Mouse (Mus musculus): ENCODE data around the gene Magi1. TPM values are rescaled to one million over a fixed set of nuclear protein-coding genes. Genes with fewer than 3 reads are reported as not detected.

Gene Magi1
- total and polyA plus RNA-seq, 3 experiments: not detected

GRCm38 (mm10) chr6:94189379-94189778 is 94.3 kb downstream of the Magi1 start:
- no peak for TF ChIP-seq CHD2 (IDR thresholded peaks at IDR 0.05; ENCODE audit: low read length)
- TF ChIP-seq EP300 (IDR thresholded peaks at IDR 0.05; ENCODE audit: low read length): no peak
- TF ChIP-seq ELF1 (IDR thresholded peaks at IDR 0.05; ENCODE audit: low read depth, low read length): no peak
- TF ChIP-seq MYC (IDR thresholded peaks at IDR 0.05; ENCODE audit: low read depth, low read length): no peak
- no peak for TF ChIP-seq SIN3A (IDR thresholded peaks at IDR 0.05; ENCODE audit: low read length)
- no peak for TF ChIP-seq BHLHE40 (IDR thresholded peaks at IDR 0.05; ENCODE audit: low read depth, low read length)
- TF ChIP-seq TCF12 (IDR thresholded peaks at IDR 0.05; ENCODE audit: low read depth, low read length): no peak
- TF ChIP-seq CTCF (conservative IDR thresholded peaks at IDR 0.05 in 1 of 2, IDR thresholded peaks at IDR 0.05 in 1 of 2; ENCODE audit: low read depth in 2 of 2, low read length in 2 of 2): no peak
- no peak for TF ChIP-seq CHD1 (IDR thresholded peaks at IDR 0.05; ENCODE audit: low read depth, low read length)
- TF ChIP-seq RCOR1 (conservative IDR thresholded peaks at IDR 0.05; ENCODE audit: low read depth, low read length): no peak
- TF ChIP-seq PAX5 (IDR thresholded peaks at IDR 0.05; ENCODE audit: low read length): no peak
- no peak for TF ChIP-seq KAT2A (IDR thresholded peaks at IDR 0.05; ENCODE audit: insufficient replicate concordance, low read length)
- no peak for TF ChIP-seq NRF1 (IDR thresholded peaks at IDR 0.05; ENCODE audit: low read depth, low read length)
- H3K36me3 ChIP-seq (replicated peaks in 1 of 2; ENCODE audit: control insufficient read depth in 1 of 2, insufficient read depth in 1 of 2, low read length in 1 of 2): no peaks in the 10 kb centered on the region
- H3K27me3 ChIP-seq (replicated peaks): no peaks in the 10 kb centered on the region
- no peak overlapping the region for H3K9ac ChIP-seq (ENCODE audit: insufficient read depth, low read depth)
- H3K79me2 ChIP-seq (replicated peaks; ENCODE audit: control insufficient read depth, extremely low read depth, insufficient read depth, poor library complexity, severe bottlenecking): no peaks in the 10 kb centered on the region
- peaks cover 68% of the 10 kb centered on the region for H3K9me3 ChIP-seq (replicated peaks; ENCODE audit: low read length)
- DNase-seq (ENCODE audit: extremely low read depth): no peak
- no peak overlapping the region for H3K4me3 ChIP-seq (replicated peaks in 1 of 3; ENCODE audit: low read depth in 2 of 3, low read length in 2 of 3, poor library complexity in 1 of 3)
- no peaks in the 10 kb centered on the region for H3K4me1 ChIP-seq (ENCODE audit: control insufficient read depth in 1 of 2, insufficient read depth in 2 of 2)
- in situ Hi-C loops (cut with MboI; ENCODE audit: low pct_ligation_motif_present, low pct_unique_long_range_greater_than_20kb, low sequenced_read_pairs) (no loop called here), dilution Hi-C loops (cut with MboI; ENCODE audit: extremely low pct_ligation_motif_present, extremely low pct_unique_long_range_greater_than_20kb, low sequenced_read_pairs) (no loop called here)
- no peak overlapping the region for H3K27ac ChIP-seq (ENCODE audit: insufficient read depth, low read depth)
- H3K4me2 ChIP-seq (ENCODE audit: insufficient read depth, low read depth, poor library complexity, severe bottlenecking): no peak overlapping the region

GRCm38 (mm10) chr6:94186628-94187319 is 96.9 kb downstream of the Magi1 start:
- Histone ChIP-seq H3K27ac (ENCODE audit: insufficient read depth, low read depth) (no peak overlapping the region), H3K9me3 (replicated peaks; ENCODE audit: low read length) (peaks cover 81% of the 10 kb centered on the region), H3K27me3 (replicated peaks) (no peaks in the 10 kb centered on the region), H3K4me3 (replicated peaks in 1 of 3; ENCODE audit: low read depth in 2 of 3, low read length in 2 of 3, poor library complexity in 1 of 3) (no peak overlapping the region), H3K4me2 (ENCODE audit: insufficient read depth, low read depth, poor library complexity, severe bottlenecking) (no peak overlapping the region), H3K4me1 (ENCODE audit: control insufficient read depth in 1 of 2, insufficient read depth in 2 of 2) (no peaks in the 10 kb centered on the region), H3K9ac (ENCODE audit: insufficient read depth, low read depth) (no peak overlapping the region), H3K79me2 (replicated peaks; ENCODE audit: control insufficient read depth, extremely low read depth, insufficient read depth, poor library complexity, severe bottlenecking) (no peaks in the 10 kb centered on the region), H3K36me3 (replicated peaks in 1 of 2; ENCODE audit: control insufficient read depth in 1 of 2, insufficient read depth in 1 of 2, low read length in 1 of 2) (no peaks in the 10 kb centered on the region)
- dilution Hi-C loops (cut with MboI; ENCODE audit: extremely low pct_ligation_motif_present, extremely low pct_unique_long_range_greater_than_20kb, low sequenced_read_pairs) (no loop called here), in situ Hi-C loops (cut with MboI; ENCODE audit: low pct_ligation_motif_present, low pct_unique_long_range_greater_than_20kb, low sequenced_read_pairs) (no loop called here)
- TF ChIP-seq RAD21 (IDR thresholded peaks at IDR 0.05; ENCODE audit: low read depth, low read length) (no peak), CTCF (conservative IDR thresholded peaks at IDR 0.05 in 1 of 2, IDR thresholded peaks at IDR 0.05 in 1 of 2; ENCODE audit: low read depth in 2 of 2, low read length in 2 of 2) (no peak), ETS1 (conservative IDR thresholded peaks at IDR 0.05; ENCODE audit: low read depth, low read length) (no peak), JUN (IDR thresholded peaks at IDR 0.05; ENCODE audit: insufficient read depth, low read depth, low read length) (no peak), USF2 (conservative IDR thresholded peaks at IDR 0.05; ENCODE audit: low read depth, low read length) (no peak), MAFK (IDR thresholded peaks at IDR 0.05; ENCODE audit: insufficient replicate concordance, low read length) (no peak), ELF1 (IDR thresholded peaks at IDR 0.05; ENCODE audit: low read depth, low read length) (no peak), MAZ (IDR thresholded peaks at IDR 0.05; ENCODE audit: low read depth, low read length) (no peak), GABPA (IDR thresholded peaks at IDR 0.05; ENCODE audit: insufficient replicate concordance, low read depth, low read length) (no peak), POLR2A (IDR thresholded peaks at IDR 0.05; ENCODE audit: low read depth, low read length) (no peak), MEF2A (IDR thresholded peaks at IDR 0.05; ENCODE audit: borderline replicate concordance, low read depth, low read length) (no peak), ZC3H11A (IDR thresholded peaks at IDR 0.05; ENCODE audit: low read depth, low read length) (no peak), UBTF (IDR thresholded peaks at IDR 0.05; ENCODE audit: low read depth, low read length) (no peak), ZKSCAN1 (IDR thresholded peaks at IDR 0.05; ENCODE audit: borderline replicate concordance, low read depth, low read length) (no peak), IRF4 (IDR thresholded peaks at IDR 0.05; ENCODE audit: low read depth, low read length) (no peak), SMC3 (IDR thresholded peaks at IDR 0.05; ENCODE audit: low read depth, low read length) (no peak)
- no peak for DNase-seq (ENCODE audit: extremely low read depth)

All from CH12.LX (cell line).